Mouse (Mus musculus) layer of hippocampus, adult 18-20 months (tissue): ENCODE results near the gene Cyp2d22. TPM values are rescaled to one million over a fixed set of nuclear protein-coding genes. Genes with fewer than 3 reads are reported as not detected.
A peak's percentile ranks its signal among the peaks of the same experiment; 100 is the strongest.
"Not testable (repeated sequence)": the region's sequence is repeated elsewhere in the genome, so short reads cannot be mapped to it uniquely, and the experiment has no call there.

Source experiments
- DNase-seq, 2 experiments: peaks; one replicate each; pipeline ENCODE4 v3.0.0; 2022; ENCODE audit warnings: low spot score in 2 of 2
- long read RNA-seq: library from polyadenylated mRNA; stranded (forward); transcript quantifications from one replicate; pipeline ENCODE4 v2.0.0, GENCODE M21; 2021
- total RNA-seq, 2 experiments: library from RNA; stranded (reverse); gene quantifications; 2 replicates each; pipeline ENCODE4 v1.2.3; 2021

Gene Cyp2d22
- total RNA-seq: 10 to 100 TPM; 57.5 to 64.1 TPM
- long read RNA-seq, partial matches to known transcripts: 10 of 43 reads
- long read RNA-seq, other reads (novel, unspliced or antisense): 31 of 43 reads

GRCm38 (mm10) chr15:82379871-82380713 is at the start of gene Cyp2d22:
TSS of gene Cyp2d22 (minus strand) at chr15:82380260.
- DNase-seq: peak in 1 of 2 experiments; percentile 30

GRCm38 (mm10) chr15:82423471-82423870 is 43.4 kb upstream of the Cyp2d22 start:
- no peak for DNase-seq

- no peak for DNase-seq
Observed at GRCm38 (mm10) chr15:82422935-82423334, 42.9 kb upstream of the Cyp2d22 start.

GRCm38 (mm10) chr15:82418616-82419015 is 38.6 kb upstream of the Cyp2d22 start:
- DNase-seq: no peak

- DNase-seq: peak; percentile 75 to 92
Observed at GRCm38 (mm10) chr15:82416797-82417789, 37.0 kb upstream of the Cyp2d22 start.

GRCm38 (mm10) chr15:82407536-82407935 is 27.5 kb upstream of the Cyp2d22 start:
- no peak for DNase-seq

- DNase-seq: no peak
Observed at GRCm38 (mm10) chr15:82406981-82407380, 26.9 kb upstream of the Cyp2d22 start, which contains the start of gene Cyp2d10. TSS of gene Cyp2d10 (minus strand) at chr15:82407195.

- DNase-seq: no peak
Observed at GRCm38 (mm10) chr15:82404163-82404562, 24.1 kb upstream of the Cyp2d22 start.

- no peak for DNase-seq
Observed at GRCm38 (mm10) chr15:82403606-82404005, 23.5 kb upstream of the Cyp2d22 start.

GRCm38 (mm10) chr15:82402741-82403140 is 22.7 kb upstream of the Cyp2d22 start:
- DNase-seq: no peak

GRCm38 (mm10) chr15:82402106-82402505 is 22.0 kb upstream of the Cyp2d22 start:
- no peak for DNase-seq

GRCm38 (mm10) chr15:82401516-82401915 is 21.5 kb upstream of the Cyp2d22 start:
- no peak for DNase-seq

GRCm38 (mm10) chr15:82395955-82396354 is 15.9 kb upstream of the Cyp2d22 start:
- not testable (repeated sequence) for DNase-seq

- DNase-seq: not testable (repeated sequence)
Observed at GRCm38 (mm10) chr15:82393922-82394321, 13.9 kb upstream of the Cyp2d22 start, which contains the start of gene Cyp2d11. TSS of gene Cyp2d11 (minus strand) at chr15:82394022.

- not testable (repeated sequence) for DNase-seq
Observed at GRCm38 (mm10) chr15:82389916-82390315, 9.9 kb upstream of the Cyp2d22 start.

GRCm38 (mm10) chr15:82385729-82386128 is 5.7 kb upstream of the Cyp2d22 start:
- DNase-seq: no peak

GRCm38 (mm10) chr15:82382441-82382840 is 2.4 kb upstream of the Cyp2d22 start:
- no peak for DNase-seq

- no peak for DNase-seq
Observed at GRCm38 (mm10) chr15:82380714-82381062, 628 bp upstream of the Cyp2d22 start.

- no peak for DNase-seq
Observed at GRCm38 (mm10) chr15:82379511-82379870, 569 bp downstream of the Cyp2d22 start.

- peak in 1 of 2 experiments; percentile 34 for DNase-seq
Observed at GRCm38 (mm10) chr15:82378261-82379180, 1.5 kb downstream of the Cyp2d22 start.
